Mouse (Mus musculus) brain, embryonic 18.5 days (tissue): ENCODE measurements around the gene Slc25a29.
"Not testable (repeated sequence)": the region's sequence is repeated elsewhere in the genome, so short reads cannot be mapped to it uniquely, and the experiment has no call there.

ENCODE experiments used
- DNase-seq: peaks from one replicate; pipeline ENCODE4 v3.0.0-alpha.2; 2012; ENCODE audit warnings: low read depth, low spot score

The Slc25a29 gene

DNA sequence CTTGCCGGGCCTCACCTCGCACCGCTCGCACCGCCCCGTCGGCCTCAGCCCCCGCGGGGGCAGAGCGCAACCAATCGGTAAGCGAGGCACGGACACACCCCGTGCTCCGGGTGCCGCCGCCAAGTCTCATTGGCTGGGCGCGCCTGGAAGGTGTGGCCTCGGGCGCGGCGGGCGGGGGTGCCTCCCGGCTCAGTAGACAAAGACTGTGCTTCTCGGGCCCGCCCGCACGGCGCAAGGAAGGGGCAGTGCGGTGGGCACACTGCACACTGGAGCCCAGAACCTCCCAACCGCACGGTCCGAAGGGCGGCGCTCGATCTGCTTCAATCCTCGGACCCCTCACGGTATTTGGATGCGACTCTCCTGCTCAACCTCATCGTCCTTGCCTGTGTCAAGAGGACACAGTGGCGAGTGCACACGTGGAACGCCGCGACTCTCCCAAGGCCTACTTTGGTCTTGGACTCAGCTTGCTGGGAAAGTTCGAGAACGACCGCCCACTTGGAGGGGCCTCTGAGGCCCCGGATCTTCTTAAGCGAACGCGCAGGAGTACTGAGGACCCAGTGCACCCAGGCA, at the start of gene Slc25a29, which contains the start of gene Slc25a47:
TSS of gene Slc25a29 (minus strand) at position 44 of the 570 bp plus-strand sequence.
TSS of gene Slc25a47 (plus strand) at position 207 of the 570 bp plus-strand sequence.
- peak; percentile 93 for DNase-seq

DNA sequence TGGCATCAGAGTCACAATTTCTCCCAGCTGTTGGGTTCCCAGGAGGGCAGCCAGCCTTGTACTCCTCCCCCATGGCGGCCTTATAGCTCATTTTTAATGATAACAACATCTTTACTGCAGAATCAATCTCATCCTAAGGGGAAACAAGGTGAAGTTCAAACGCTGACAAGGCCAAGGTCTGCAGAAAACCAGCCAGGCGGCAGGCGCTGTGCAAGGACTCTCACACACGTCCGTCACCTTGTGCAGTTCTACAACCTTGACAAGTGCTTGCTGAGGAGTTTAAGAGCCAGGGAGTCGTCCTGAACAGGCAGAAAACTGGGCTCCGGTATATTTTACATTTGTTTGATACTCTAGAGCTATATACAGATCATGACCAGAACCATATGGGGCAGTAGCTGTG, 47.1 kb upstream of the Slc25a29 start:
- DNase-seq = no peak

DNA sequence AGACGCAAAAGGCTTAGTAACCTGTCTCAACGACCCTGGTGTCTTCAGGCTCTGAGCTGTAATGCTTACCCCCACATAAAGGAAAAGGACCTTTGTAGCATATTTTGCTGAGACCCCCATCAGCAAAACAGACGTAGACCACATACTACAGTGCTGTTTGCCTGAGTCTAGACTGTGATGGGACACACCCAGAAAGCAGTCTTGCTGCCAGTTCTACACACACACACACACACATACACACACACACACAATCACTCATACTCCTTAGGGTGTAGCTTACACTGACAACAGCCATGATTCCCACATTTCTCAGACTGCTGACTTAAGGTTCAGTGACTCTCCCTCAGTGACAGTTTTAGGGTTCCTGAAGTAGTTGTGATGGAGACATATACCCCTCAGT, 45.5 kb upstream of the Slc25a29 start:
- no peak for DNase-seq

DNA sequence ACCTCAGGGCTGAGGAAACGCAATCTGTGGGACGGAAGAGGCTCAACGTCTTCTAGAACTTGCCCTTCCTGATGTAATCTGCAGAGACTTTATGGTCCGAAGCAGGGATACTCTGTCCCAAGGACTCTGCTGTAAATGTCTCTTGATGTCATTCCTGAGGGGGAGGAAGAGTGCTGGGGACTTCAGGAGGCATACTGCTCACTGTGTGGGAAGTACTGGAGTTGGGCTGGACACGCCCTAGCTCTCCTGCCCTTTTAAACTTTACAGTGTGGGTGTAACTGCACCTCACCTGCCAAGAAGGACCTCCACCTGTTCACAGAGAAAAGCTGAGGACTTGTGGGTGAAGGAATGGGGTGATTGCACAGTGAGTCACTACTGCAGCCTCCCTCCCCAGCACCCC, 44.9 kb upstream of the Slc25a29 start:
- no peak for DNase-seq

DNA sequence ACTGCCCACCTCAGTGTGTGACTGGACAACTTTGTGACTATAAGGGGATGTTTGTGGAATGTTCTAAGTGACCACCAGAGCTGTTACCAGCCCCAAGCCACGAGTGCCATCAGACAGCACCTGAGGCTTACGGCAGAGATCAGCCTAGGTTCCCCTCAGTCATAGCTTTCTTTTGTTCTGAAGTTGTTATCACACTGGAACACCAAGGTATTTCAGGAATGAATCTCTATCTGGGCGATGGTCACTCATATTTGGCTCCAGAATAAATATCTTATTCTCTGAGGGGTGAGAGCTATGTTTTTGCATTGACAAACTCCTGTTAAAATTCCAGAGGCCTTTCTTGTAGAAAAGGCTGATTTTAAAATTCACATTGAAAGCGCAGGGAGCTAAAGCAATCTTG, 43.5 kb upstream of the Slc25a29 start:
- DNase-seq = no peak

DNA sequence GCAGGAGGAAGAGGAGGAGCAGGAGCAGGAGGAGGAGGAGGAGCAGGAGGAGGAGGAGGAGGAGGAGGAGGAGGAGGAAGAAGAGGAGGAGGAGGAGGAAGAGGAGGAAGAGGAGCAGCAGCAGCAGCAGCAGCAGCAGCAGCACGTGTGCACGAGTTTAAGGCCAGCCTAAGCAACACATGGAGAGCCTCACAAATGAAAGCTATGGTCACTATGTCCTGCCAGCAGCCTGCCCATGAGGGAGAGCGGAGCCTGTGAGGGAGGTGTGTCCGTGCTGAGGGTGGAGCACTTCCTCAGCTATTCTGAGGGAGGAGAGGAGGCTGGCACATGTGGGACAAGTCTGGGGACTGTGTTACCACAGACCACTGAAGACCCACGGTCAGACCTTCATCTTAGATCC, 37.4 kb upstream of the Slc25a29 start:
- DNase-seq = no peak

DNA sequence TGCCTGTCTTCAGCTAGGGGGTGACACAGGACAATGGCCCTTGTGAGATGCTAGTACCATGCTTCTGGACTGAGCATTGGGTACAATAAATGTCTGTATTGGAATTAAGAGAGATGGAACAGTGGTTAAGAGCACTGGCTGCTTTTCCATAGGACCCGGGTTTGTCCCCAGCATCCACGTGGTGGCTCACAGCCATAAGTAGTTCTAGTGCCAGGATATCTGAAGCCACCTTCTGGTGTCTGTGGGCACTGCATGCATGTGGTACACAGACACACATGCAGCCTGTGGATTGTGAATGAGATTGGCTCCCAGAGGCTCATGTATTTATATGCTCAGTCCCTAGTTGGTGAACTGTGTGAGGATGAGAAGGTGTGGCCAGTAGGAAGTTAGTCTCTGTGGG, 33.9 kb upstream of the Slc25a29 start:
- DNase-seq = no peak

DNA sequence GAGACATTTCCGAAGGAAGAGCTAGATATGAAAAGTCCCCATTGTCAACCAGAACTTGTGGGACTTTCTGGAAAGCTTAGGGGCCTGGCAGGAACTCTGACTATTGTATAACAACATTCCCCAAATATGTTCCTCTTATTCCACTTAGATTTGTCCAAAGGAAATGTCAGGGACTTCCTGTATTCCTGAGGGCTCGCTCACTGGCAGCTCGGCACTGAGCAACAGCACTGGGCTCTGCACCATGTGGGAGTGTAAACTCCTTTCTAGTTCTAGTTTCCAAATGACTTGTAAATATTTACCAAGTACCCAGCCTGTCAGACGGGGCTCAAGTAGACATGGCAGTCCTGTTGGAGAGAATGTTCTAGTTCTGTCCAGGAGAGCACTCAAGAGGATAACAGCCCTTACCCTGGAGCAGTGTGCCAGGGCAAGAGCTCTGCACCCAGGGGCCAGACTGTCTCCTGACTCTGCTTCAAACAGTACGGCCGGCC, 29.4 kb upstream of the Slc25a29 start:
- no peak for DNase-seq

DNA sequence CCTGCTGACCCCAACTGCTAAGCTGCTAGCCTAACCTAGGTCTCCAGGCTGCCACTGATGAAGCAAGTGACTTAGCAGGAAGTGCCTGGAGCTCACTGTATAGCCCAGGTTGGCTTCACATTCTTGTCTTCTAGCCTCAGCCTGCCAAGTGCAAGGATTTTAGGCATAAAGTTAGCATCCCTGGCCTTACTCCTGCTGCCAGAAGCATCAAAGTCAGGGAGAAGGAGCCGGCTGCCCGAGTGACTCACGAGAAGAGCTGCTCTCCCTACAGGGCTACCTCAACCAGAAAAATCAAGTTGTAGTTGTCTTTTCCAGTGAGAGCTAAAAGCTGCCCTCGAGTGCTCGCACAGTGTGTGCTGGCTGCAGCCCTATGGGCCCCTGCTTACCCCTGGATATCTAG, 22.8 kb upstream of the Slc25a29 start:
- DNase-seq = no peak

DNA sequence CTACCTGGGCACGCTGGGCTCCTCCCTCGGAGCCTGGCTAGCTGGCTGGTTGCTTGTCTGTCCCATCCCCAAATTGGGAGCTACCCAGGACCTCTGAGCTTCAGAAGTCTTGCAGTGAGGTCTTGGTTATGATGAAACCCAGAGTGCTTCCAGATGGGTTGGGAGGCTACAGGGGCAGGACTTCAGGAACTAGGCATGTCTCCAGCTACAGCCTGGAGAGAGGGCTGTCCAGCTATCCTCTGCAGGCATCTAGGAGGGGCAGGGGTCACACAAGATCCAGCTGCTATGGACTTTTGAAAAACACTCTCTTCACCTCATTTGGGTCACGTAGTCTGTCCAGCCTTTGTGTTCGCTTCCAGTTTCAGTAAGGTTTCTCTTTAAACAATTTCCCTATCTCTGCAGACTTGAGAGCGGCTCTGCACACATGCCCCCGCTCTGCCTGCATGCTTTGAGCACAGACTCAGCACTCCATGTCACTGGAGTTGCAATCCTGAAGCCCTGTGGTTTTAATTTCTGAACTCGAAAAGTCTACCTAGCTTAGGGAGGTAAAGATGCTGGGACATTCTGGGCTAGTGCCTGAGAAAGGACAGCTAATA, 22.0 kb upstream of the Slc25a29 start:
- DNase-seq = no peak

DNA sequence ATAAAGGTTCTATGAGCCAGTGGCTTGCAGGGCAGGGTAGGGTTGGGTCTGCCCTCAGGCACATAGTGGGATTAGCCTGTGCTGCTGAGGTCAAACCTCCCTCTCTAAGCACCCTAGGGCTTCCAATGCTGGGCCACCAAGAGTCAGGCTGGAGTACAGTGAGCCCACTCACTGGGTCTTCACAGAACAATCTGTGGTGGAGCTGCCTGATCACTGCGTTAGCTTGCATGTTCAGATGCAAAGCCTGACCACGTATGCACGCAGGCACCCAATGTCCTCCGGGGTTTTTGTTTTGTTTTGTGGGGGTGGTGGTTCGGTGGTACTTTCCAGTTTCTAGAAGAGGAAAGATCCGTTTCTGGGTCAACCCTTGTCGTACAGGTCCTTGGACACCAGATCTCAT, 21.4 kb upstream of the Slc25a29 start:
- DNase-seq = no peak

DNA sequence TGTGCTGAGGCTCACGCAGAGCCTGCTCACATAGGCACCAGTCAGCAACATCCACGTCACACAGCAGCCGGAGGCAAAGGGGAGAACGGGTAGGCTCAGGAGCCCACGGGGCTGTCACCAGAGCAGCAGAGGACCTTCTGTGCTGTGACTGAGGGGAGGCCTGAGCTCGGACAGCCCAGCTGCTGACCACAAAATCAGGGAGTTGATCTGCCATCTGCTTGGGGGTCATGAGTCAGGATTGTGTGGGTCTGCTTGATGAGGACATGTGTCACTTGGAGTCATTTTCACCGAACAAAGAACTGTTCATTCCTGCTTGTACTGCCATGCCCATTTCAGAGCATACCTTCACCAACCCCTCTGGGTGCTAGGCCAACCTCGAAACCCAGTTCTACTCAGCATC, 20.5 kb upstream of the Slc25a29 start:
- DNase-seq = no peak

DNA sequence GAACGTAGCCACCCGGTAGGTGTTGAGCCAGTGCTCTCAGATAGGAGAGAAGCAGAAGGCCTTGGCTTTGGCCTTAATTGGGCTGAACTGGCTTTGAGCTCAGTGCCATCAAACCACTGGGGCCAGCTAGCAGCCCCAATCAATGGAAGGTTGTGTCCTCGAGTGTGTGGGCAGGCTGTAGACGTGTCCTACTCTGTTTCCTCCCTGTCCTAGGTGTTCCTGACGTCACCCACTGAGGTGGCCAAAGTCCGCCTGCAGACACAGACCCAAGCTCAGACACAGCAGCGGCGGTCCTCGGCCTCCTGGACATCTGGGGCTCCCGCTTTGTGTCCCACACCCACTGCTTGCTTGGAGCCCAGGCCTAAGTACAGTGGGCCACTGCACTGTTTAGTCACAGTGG, 19.4 kb upstream of the Slc25a29 start:
- no peak for DNase-seq

DNA sequence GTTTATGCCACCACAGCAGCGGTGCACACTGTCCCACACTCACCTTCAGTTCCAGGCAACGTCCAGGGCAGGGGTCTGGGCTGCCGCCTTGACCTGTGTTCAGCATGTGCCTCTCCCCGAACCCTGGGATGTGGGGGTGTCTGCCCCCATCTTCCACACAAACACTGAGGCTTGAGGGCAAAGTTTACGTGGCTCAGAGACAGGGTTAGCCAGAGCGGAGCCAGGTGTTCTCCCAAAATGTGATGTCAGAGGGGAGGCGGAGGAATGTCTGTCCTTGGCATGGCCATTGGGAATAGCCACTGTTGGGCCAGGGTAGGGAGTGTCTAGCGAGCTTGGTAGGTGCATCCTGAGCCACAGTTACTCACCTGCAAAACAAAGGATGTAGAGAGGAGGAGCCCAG, 17.1 kb upstream of the Slc25a29 start:
- DNase-seq = no peak

DNA sequence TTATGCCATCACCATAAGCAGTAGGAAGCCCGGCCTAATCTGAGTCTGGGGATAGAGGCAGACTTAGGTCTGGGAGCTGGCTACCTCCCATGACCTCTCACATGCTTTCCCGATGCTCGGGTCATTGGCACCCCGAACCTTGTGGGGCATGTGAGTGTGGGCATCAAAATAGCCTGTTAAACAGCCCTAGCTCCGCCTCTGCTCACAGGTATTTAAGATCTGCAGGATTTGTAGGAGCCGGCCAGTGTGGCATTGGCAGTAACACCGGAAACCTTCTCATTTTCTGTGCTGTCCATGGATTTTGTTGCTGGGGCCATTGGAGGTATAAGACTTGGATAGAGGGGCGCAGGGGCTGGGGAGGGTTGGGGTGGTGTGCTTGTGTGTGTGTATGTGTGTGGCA, 15.2 kb upstream of the Slc25a29 start:
- no peak for DNase-seq

DNA sequence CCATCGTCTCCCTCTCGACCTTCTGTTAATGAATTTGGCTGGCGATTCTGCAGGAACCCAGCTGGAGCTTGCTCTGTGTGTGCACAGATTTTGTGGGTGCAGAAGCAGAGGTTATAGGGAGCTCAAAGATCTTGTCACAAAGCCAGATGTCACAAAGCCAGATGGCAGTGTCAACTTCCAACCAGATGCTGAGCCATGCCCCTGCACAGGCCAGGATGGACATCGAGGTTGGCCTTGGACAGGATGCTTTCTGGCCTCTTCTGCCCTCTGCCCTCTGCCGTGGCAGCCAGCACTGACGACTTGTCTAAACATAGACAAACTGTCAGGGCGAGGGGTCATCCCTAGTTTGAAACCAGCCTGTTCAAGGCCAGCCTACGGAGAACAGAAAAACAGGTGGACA, 14.4 kb upstream of the Slc25a29 start:
- DNase-seq = no peak

DNA sequence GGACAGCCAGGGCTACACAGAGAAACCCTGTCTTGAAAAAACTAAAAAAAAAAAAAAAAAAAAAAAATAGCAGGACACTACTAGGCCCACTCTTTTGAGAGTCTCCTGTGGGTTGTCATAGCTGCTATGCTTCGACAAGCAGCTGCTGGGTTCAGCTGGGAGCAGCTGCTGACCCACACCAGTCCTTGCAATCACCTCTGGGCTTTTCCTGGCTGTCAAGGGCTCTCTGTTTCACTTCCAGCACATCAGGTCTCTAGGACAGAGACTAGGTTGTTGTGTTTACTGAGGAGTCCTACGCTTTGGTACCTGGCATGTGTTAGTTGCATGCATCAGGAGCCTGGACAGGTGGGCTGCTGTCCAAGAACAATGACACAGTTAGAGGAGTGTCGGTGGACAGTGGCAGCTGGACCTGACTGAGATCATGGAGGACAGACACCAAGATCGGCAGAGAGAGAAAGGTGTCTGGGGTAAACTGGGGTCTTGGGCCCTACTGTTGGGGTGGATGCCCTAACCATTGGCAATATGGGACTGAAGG, 13.9 kb upstream of the Slc25a29 start:
- no peak for DNase-seq

DNA sequence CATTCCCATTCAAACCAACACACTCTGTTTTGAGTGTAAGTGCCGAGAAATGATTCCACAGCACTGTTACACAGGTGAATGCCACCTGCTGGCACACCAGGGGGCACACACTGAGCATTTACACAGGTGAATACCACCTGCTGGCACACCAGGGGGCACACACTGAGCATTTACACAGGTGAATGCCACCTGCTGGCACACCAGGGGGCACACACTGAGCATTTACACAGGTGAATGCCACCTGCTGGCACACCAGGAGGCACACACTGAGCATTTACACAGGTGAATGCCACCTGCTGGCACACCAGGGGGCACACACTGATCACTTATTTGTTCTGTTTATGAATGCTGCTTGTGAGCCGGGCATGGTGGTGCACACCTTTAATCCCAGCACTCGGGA, 12.3 kb upstream of the Slc25a29 start:
- not testable (repeated sequence) for DNase-seq

DNA sequence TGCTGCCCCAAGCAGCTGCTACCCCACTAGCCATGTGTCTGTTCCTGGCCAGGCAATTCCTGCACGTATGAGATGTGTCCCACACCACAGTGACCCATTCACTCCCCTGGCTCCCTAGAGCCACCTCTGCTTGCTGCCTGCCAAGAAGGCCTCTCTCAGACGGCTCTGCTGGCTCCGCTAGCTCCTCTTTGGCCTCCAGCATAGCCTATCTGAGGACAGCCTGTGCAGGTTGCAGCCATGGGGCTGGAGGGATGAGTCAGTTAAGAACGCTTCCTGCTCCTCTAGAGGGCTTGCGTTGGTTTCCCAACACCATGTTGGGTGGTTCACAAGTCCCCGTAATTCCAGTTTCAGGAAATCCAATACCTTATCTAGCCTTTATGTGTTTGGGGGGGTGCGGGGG, 7.0 kb upstream of the Slc25a29 start:
- DNase-seq = no peak

DNA sequence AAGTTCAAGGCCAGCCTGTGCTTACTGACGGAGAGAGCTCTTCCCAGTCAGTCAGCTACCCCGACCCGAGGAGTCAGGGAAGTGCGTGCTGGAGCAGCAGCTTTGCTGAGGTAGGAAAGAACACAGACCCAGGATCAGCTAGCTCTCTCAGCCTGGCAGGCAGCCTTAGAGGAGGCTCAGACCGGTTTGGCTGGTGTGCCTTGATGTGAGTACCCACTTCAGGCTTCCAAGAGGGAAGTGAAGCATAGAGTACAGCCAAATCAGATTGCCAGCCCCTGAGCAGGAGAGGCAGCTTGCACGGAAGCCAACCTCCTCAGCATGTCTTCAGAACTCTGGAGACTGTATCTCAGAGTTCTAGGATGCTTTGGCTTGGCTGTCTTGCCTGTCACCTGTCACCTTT, 5.5 kb upstream of the Slc25a29 start:
- DNase-seq = no peak

DNA sequence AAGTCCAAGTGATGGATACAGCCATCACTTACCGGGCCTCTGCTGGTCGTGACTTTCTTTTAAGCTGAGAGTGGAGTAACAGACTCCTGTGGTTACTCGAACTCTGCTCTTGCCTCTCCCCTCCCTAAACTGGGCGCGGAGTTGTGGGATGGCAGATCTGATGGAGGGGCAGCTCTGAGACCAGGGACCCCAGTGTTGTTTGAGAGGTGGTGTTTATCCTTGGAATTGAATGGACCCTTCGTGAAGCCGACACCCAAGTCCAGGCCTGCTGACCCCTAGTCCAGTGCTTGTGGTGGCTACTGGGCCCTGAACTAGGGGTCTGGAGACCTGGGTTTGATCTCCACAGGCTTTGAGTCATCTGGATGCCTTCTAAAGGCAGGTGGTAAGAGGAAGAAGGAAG, 1.0 kb upstream of the Slc25a29 start:
- DNase-seq = no peak

DNA sequence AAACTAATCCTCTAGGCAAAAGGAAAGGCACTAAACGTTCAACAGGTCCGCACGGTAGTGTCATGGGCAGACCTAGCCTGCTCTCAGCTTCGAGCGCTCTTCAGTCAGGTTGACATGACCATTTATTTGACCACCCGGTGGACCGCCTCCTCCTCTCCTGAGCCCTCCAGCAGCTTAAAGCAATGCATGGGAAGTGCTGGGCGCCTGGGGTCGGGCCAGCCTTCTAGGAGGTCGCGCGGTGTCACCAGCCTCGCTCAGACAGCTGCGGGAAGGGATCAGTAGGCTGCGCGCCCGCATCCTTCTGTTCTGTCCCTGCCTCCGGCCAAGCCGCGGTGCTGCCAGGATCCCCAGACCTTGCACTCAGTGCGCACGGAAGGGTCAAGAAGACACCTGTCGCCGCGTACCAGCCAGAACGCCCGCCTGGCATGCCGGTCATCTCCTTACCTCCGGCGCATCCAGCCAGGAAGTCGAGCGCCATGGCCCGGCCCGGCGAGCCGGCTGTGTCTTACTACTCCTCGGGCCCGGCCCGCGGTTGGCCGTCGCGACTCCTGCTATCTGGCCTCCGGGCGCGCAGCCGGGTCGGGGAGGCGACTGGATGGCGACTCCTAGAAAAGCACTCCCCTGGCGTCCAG, 359 bp downstream of the Slc25a29 start:
- DNase-seq = no peak

DNA sequence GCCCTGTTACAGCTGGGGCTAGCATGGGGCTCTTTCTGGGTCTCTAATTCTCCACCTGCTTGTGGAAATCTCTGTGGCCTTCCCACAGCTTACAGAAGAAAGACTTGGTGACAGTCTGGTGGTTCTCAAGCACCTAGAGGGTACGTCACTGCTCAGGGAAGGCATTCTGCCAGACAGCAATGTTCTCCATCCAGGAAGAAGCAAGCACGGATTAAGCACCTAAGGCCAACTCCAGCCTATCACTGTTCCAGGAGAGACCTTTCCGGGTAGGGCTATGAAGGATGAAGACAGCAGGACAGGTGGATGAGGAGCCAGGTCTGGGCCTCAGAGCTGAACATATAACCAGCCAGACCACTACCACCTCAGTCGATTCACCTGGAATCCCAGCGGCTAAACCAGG, 897 bp downstream of the Slc25a29 start:
- DNase-seq = no peak
